Mouse (Mus musculus): ENCODE measurements around the gene Tex264.

Gene Tex264

GRCm38 (mm10) chr9:106685249-106686101 lies at the start of gene Tex264:
Gene Tex264, minus strand, starts transcription at chr9:106685927.
- DNase-seq: peak; percentile 91 to 95

GRCm38 (mm10) chr9:106733690-106734089 lies 48.0 kb upstream of the Tex264 start:
- DNase-seq: no peak

- DNase-seq: no peak
Measured at GRCm38 (mm10) chr9:106729416-106729815, 43.7 kb upstream of the Tex264 start.

GRCm38 (mm10) chr9:106726891-106727290 lies 41.2 kb upstream of the Tex264 start:
- no peak for DNase-seq

- DNase-seq: no peak
Measured at GRCm38 (mm10) chr9:106725435-106725834, 39.7 kb upstream of the Tex264 start.

GRCm38 (mm10) chr9:106724864-106725263 lies 39.1 kb upstream of the Tex264 start:
- DNase-seq: peak; percentile 12 to 30

GRCm38 (mm10) chr9:106716729-106717128 lies 31.0 kb upstream of the Tex264 start:
- no peak for DNase-seq

- DNase-seq: no peak
Measured at GRCm38 (mm10) chr9:106716232-106716631, 30.5 kb upstream of the Tex264 start.

GRCm38 (mm10) chr9:106712470-106712869 lies 26.7 kb upstream of the Tex264 start:
- DNase-seq: no peak

- DNase-seq: no peak
Measured at GRCm38 (mm10) chr9:106692973-106693481, 7.3 kb upstream of the Tex264 start.

- no peak for DNase-seq
Measured at GRCm38 (mm10) chr9:106688834-106689233, 3.1 kb upstream of the Tex264 start.

GRCm38 (mm10) chr9:106686983-106687650 lies 1.4 kb upstream of the Tex264 start:
- peak; percentile 87 for DNase-seq

- no peak for DNase-seq
Measured at GRCm38 (mm10) chr9:106684918-106685248, 844 bp downstream of the Tex264 start.

- DNase-seq: no peak
Measured at GRCm38 (mm10) chr9:106684093-106684872, 1.4 kb downstream of the Tex264 start.

- no peak for DNase-seq
Measured at GRCm38 (mm10) chr9:106681026-106681425, 4.7 kb downstream of the Tex264 start.

GRCm38 (mm10) chr9:106678242-106678641 lies 7.5 kb downstream of the Tex264 start:
- DNase-seq: no peak

GRCm38 (mm10) chr9:106677702-106678101 lies 8.0 kb downstream of the Tex264 start:
- DNase-seq: no peak

- DNase-seq: no peak
Measured at GRCm38 (mm10) chr9:106676571-106676970, 9.2 kb downstream of the Tex264 start.

GRCm38 (mm10) chr9:106675965-106676364 lies 9.8 kb downstream of the Tex264 start:
- no peak for DNase-seq

- DNase-seq: peak; percentile 84 to 90
Measured at GRCm38 (mm10) chr9:106675480-106675879, 10.2 kb downstream of the Tex264 start.

- DNase-seq: no peak
Measured at GRCm38 (mm10) chr9:106673860-106674259, 11.9 kb downstream of the Tex264 start.

GRCm38 (mm10) chr9:106664856-106665255 lies 20.9 kb downstream of the Tex264 start:
- DNase-seq: no peak

GRCm38 (mm10) chr9:106664433-106664832 lies 21.3 kb downstream of the Tex264 start:
- DNase-seq: no peak

Data from kidney, postnatal 36 days (tissue).